Mouse (Mus musculus): ENCODE measurements at regions not wholly inside any gene's neighbourhood (a gene's known extent, or its start where the extent isn't known, plus 50 kb on each side); places are given as distances from the start of the nearest gene placed in this dataset.

GRCm38 (mm10) chr9:112799583-112800220 lies 564.0 kb upstream of the Arpp21 start:
- 17% methylated on average over 2 of the region's 2 CpGs for WGBS
- peak; percentile 15 for DNase-seq

GRCm38 (mm10) chr9:112793537-112793936 lies 557.8 kb upstream of the Arpp21 start:
- peak; percentile 24 for DNase-seq
- no peaks in the 10 kb centered on the region for H3K36me3 ChIP-seq (ENCODE audit: control insufficient read depth, insufficient read depth, low read length)
- no peaks in the 10 kb centered on the region for H3K27me3 ChIP-seq (ENCODE audit: control insufficient read depth, insufficient read depth, low read length)
- H3K4me2 ChIP-seq (ENCODE audit: low read length) = no peak overlapping the region
- H3K9me3 ChIP-seq (ENCODE audit: control insufficient read depth, low read length) = no peaks in the 10 kb centered on the region
- H3K27ac ChIP-seq (replicated peaks; ENCODE audit: low read depth, low read length) = no peak overlapping the region
- H3K4me1 ChIP-seq (ENCODE audit: control insufficient read depth, insufficient read depth, low read length) = no peaks in the 10 kb centered on the region
- H3K9ac ChIP-seq (replicated peaks; ENCODE audit: low read length) = no peak overlapping the region
- 72% methylated on average over 2 of the region's 2 CpGs for WGBS
- ATAC-seq (ENCODE audit: low FRiP score, low TSS enrichment) = no peak
- H3K4me3 ChIP-seq (replicated peaks; ENCODE audit: low read depth, low read length) = no peak overlapping the region

More at GRCm38 (mm10) chr9:112799583-112800220, 564.0 kb upstream of the Arpp21 start:
- no peak overlapping the region for H3K9ac ChIP-seq (replicated peaks; ENCODE audit: low read length)
- no peak overlapping the region for H3K27ac ChIP-seq (replicated peaks; ENCODE audit: low read depth, low read length)
- H3K36me3 ChIP-seq (ENCODE audit: control insufficient read depth, insufficient read depth, low read length) = no peaks in the 10 kb centered on the region
- no peak for ATAC-seq (ENCODE audit: low FRiP score, low TSS enrichment)
- no peaks in the 10 kb centered on the region for H3K4me1 ChIP-seq (ENCODE audit: control insufficient read depth, insufficient read depth, low read length)
- H3K4me3 ChIP-seq (replicated peaks; ENCODE audit: low read depth, low read length) = no peak overlapping the region
- no peaks in the 10 kb centered on the region for H3K9me3 ChIP-seq (ENCODE audit: control insufficient read depth, low read length)
- no peak overlapping the region for H3K4me2 ChIP-seq (ENCODE audit: low read length)
- H3K27me3 ChIP-seq (ENCODE audit: control insufficient read depth, insufficient read depth, low read length) = no peaks in the 10 kb centered on the region

- 80% methylated on average over 3 of the region's 3 CpGs for WGBS
- H3K4me3 ChIP-seq (replicated peaks; ENCODE audit: low read depth, low read length) = no peak overlapping the region
Measured at GRCm38 (mm10) chr9:112771981-112772380, 536.2 kb upstream of the Arpp21 start.

GRCm38 (mm10) chr9:112744616-112745015 lies 508.9 kb upstream of the Arpp21 start:
- H3K4me1 ChIP-seq (ENCODE audit: control insufficient read depth, insufficient read depth, low read length) = no peaks in the 10 kb centered on the region
- WGBS = 69% methylated on average over 5 of the region's 5 CpGs
- no peak for ATAC-seq (ENCODE audit: low FRiP score, low TSS enrichment)

More at GRCm38 (mm10) chr9:112771981-112772380, 536.2 kb upstream of the Arpp21 start:
- no peaks in the 10 kb centered on the region for H3K4me1 ChIP-seq (ENCODE audit: control insufficient read depth, insufficient read depth, low read length)
- H3K4me2 ChIP-seq (ENCODE audit: low read length) = no peak overlapping the region
- no peak for ATAC-seq (ENCODE audit: low FRiP score, low TSS enrichment)
- H3K27ac ChIP-seq (replicated peaks; ENCODE audit: low read depth, low read length) = no peak overlapping the region
- H3K9ac ChIP-seq (replicated peaks; ENCODE audit: low read length) = no peak overlapping the region
- no peaks in the 10 kb centered on the region for H3K27me3 ChIP-seq (ENCODE audit: control insufficient read depth, insufficient read depth, low read length)
- DNase-seq = no peak
- H3K36me3 ChIP-seq (ENCODE audit: control insufficient read depth, insufficient read depth, low read length) = no peaks in the 10 kb centered on the region
- no peaks in the 10 kb centered on the region for H3K9me3 ChIP-seq (ENCODE audit: control insufficient read depth, low read length)

GRCm38 (mm10) chr9:112743871-112744590 lies 508.3 kb upstream of the Arpp21 start:
- DNase-seq (no peak), ATAC-seq (ENCODE audit: low FRiP score, low TSS enrichment) (no peak)
- H3K9ac ChIP-seq (replicated peaks; ENCODE audit: low read length) = no peak overlapping the region
- no peaks in the 10 kb centered on the region for H3K36me3 ChIP-seq (ENCODE audit: control insufficient read depth, insufficient read depth, low read length)
- 70% methylated on average over 1 of the region's 1 CpGs for WGBS
- H3K27me3 ChIP-seq (ENCODE audit: control insufficient read depth, insufficient read depth, low read length) = no peaks in the 10 kb centered on the region
- no peaks in the 10 kb centered on the region for H3K9me3 ChIP-seq (ENCODE audit: control insufficient read depth, low read length)
- H3K4me1 ChIP-seq (ENCODE audit: control insufficient read depth, insufficient read depth, low read length) = no peaks in the 10 kb centered on the region
- H3K4me2 ChIP-seq (ENCODE audit: low read length) = no peak overlapping the region
- no peak overlapping the region for H3K4me3 ChIP-seq (replicated peaks; ENCODE audit: low read depth, low read length)
- H3K27ac ChIP-seq (replicated peaks; ENCODE audit: low read depth, low read length) = no peak overlapping the region

More at GRCm38 (mm10) chr9:112744616-112745015, 508.9 kb upstream of the Arpp21 start:
- H3K9me3 ChIP-seq (ENCODE audit: control insufficient read depth, low read length) = no peaks in the 10 kb centered on the region
- no peak overlapping the region for H3K9ac ChIP-seq (replicated peaks; ENCODE audit: low read length)
- no peak overlapping the region for H3K4me3 ChIP-seq (replicated peaks; ENCODE audit: low read depth, low read length)
- DNase-seq = no peak
- H3K4me2 ChIP-seq (ENCODE audit: low read length) = no peak overlapping the region
- H3K27me3 ChIP-seq (ENCODE audit: control insufficient read depth, insufficient read depth, low read length) = no peaks in the 10 kb centered on the region
- no peak overlapping the region for H3K27ac ChIP-seq (replicated peaks; ENCODE audit: low read depth, low read length)
- H3K36me3 ChIP-seq (ENCODE audit: control insufficient read depth, insufficient read depth, low read length) = no peaks in the 10 kb centered on the region

GRCm38 (mm10) chr9:112735761-112736160 lies 500.0 kb upstream of the Arpp21 start:
- Histone ChIP-seq H3K27ac (replicated peaks; ENCODE audit: low read depth, low read length) (no peak overlapping the region), H3K9me3 (ENCODE audit: control insufficient read depth, low read length) (no peaks in the 10 kb centered on the region), H3K4me2 (ENCODE audit: low read length) (no peak overlapping the region), H3K36me3 (ENCODE audit: control insufficient read depth, insufficient read depth, low read length) (no peaks in the 10 kb centered on the region), H3K9ac (replicated peaks; ENCODE audit: low read length) (no peak overlapping the region), H3K4me3 (replicated peaks; ENCODE audit: low read depth, low read length) (no peak overlapping the region), H3K27me3 (ENCODE audit: control insufficient read depth, insufficient read depth, low read length) (no peaks in the 10 kb centered on the region), H3K4me1 (ENCODE audit: control insufficient read depth, insufficient read depth, low read length) (no peaks in the 10 kb centered on the region)
- DNase-seq = no peak
- no peak for ATAC-seq (ENCODE audit: low FRiP score, low TSS enrichment)

GRCm38 (mm10) chr9:112725523-112725922 lies 489.8 kb upstream of the Arpp21 start:
- peaks cover 14% of the 10 kb centered on the region; the same call in 1 of the 2 replicates for H3K27me3 ChIP-seq (ENCODE audit: control insufficient read depth, insufficient read depth, low read length)
- DNase-seq (peak; percentile 62), ATAC-seq (ENCODE audit: low FRiP score, low TSS enrichment) (no peak)
- H3K4me3 ChIP-seq (replicated peaks; ENCODE audit: low read depth, low read length) = no peak overlapping the region
- H3K9ac ChIP-seq (replicated peaks; ENCODE audit: low read length) = no peak overlapping the region
- 26% methylated on average over 8 of the region's 8 CpGs for WGBS
- H3K27ac ChIP-seq (replicated peaks; ENCODE audit: low read depth, low read length) = no peak overlapping the region
- H3K9me3 ChIP-seq (ENCODE audit: control insufficient read depth, low read length) = no peaks in the 10 kb centered on the region
- H3K36me3 ChIP-seq (ENCODE audit: control insufficient read depth, insufficient read depth, low read length) = no peaks in the 10 kb centered on the region
- H3K4me2 ChIP-seq (ENCODE audit: low read length) = peak overlapping the region; percentile 3; the same call in 1 of the 2 replicates
- H3K4me1 ChIP-seq (ENCODE audit: control insufficient read depth, insufficient read depth, low read length) = peaks cover 10% of the 10 kb centered on the region; the same call in 1 of the 2 replicates

- Histone ChIP-seq H3K27ac (replicated peaks; ENCODE audit: low read depth, low read length) (no peak overlapping the region), H3K4me2 (ENCODE audit: low read length) (peak overlapping the region; percentile 3), H3K36me3 (ENCODE audit: control insufficient read depth, insufficient read depth, low read length) (no peaks in the 10 kb centered on the region), H3K9ac (replicated peaks; ENCODE audit: low read length) (no peak overlapping the region), H3K9me3 (ENCODE audit: control insufficient read depth, low read length) (no peaks in the 10 kb centered on the region), H3K27me3 (ENCODE audit: control insufficient read depth, insufficient read depth, low read length) (peaks cover 14% of the 10 kb centered on the region; the same call in 1 of the 2 replicates), H3K4me3 (replicated peaks; ENCODE audit: low read depth, low read length) (no peak overlapping the region), H3K4me1 (ENCODE audit: control insufficient read depth, insufficient read depth, low read length) (peaks cover 10% of the 10 kb centered on the region; the same call in 1 of the 2 replicates)
- peak; percentile 34 for DNase-seq
- WGBS = 18% methylated on average over 4 of the region's 4 CpGs
- ATAC-seq (ENCODE audit: low FRiP score, low TSS enrichment) = no peak
Measured at GRCm38 (mm10) chr9:112725103-112725502, 489.4 kb upstream of the Arpp21 start.

Data from midbrain, embryonic 14.5 days (tissue).